Mouse (Mus musculus): ENCODE measurements at regions not wholly inside any gene's neighbourhood (a gene's known extent, or its start where the extent isn't known, plus 50 kb on each side); places are given as distances from the start of the nearest gene placed in this dataset.

GRCm38 (mm10) chr10:25039926-25040325 is 112.6 kb upstream of the Arg1 start:
- POLR2A ChIA-PET, result no interaction called here
- CTCF ChIA-PET, result no interaction called here

- ChIA-PET POLR2A (no interaction called here), CTCF (no interaction called here)
Measured at GRCm38 (mm10) chr10:25036928-25037327, 109.6 kb upstream of the Arg1 start.

- ChIA-PET CTCF (no interaction called here), POLR2A (no interaction called here)
Measured at GRCm38 (mm10) chr10:25035363-25035762, 108.1 kb upstream of the Arg1 start.

GRCm38 (mm10) chr10:25032625-25033024 is 105.3 kb upstream of the Arg1 start:
- ChIA-PET POLR2A (no interaction called here), CTCF (no interaction called here)

- ChIA-PET CTCF (interaction anchor here in 1 of 4 experiments (0.6 kb wide), 1 partner anchor 180 kb away, joined by 3 read pairs; no protein-coding TSS in a partner anchor), POLR2A (interaction anchor here in 1 of 4 experiments (0.9 kb wide), 1 partner anchor 82 kb away, joined by 3 read pairs; no protein-coding TSS in a partner anchor)
Measured at GRCm38 (mm10) chr10:25029387-25029915, 102.2 kb upstream of the Arg1 start.

GRCm38 (mm10) chr10:25023601-25024157 is 96.4 kb upstream of the Arg1 start:
- ChIA-PET CTCF (no interaction called here), POLR2A (no interaction called here)

- ChIA-PET POLR2A (no interaction called here), CTCF (no interaction called here)
Measured at GRCm38 (mm10) chr10:25023044-25023540, 95.8 kb upstream of the Arg1 start.

GRCm38 (mm10) chr10:25018946-25019345 is 91.7 kb upstream of the Arg1 start:
- POLR2A ChIA-PET, result no interaction called here

GRCm38 (mm10) chr10:25017843-25018242 is 90.6 kb upstream of the Arg1 start:
- POLR2A ChIA-PET, result no interaction called here
- CTCF ChIA-PET, result no interaction called here

More at GRCm38 (mm10) chr10:25018946-25019345, 91.7 kb upstream of the Arg1 start:
- CTCF ChIA-PET, result no interaction called here

- ChIA-PET CTCF (no interaction called here), POLR2A (no interaction called here)
Measured at GRCm38 (mm10) chr10:25016110-25016509, 88.8 kb upstream of the Arg1 start.

GRCm38 (mm10) chr10:25012129-25012528 is 84.8 kb upstream of the Arg1 start:
- ChIA-PET CTCF (no interaction called here), POLR2A (no interaction called here)

GRCm38 (mm10) chr10:25001299-25001698 is 74.0 kb upstream of the Arg1 start:
- ChIA-PET CTCF (no interaction called here), POLR2A (interaction anchor here in 1 of 4 experiments (0.8 kb wide), 1 partner anchor 16 kb away, joined by 3 read pairs; no protein-coding TSS in a partner anchor)

- ChIA-PET CTCF (interaction anchor here in 1 of 4 experiments (0.6 kb wide), 2 partner anchors 883 to 1912 kb away, joined by 3 to 7 read pairs; no protein-coding TSS in a partner anchor), POLR2A (interaction anchor here in 1 of 4 experiments (0.5 to 0.6 kb wide), 3 partner anchors 23 to 277 kb away, joined by 3 to 5 read pairs (median 3); no protein-coding TSS in a partner anchor)
Measured at GRCm38 (mm10) chr10:25000231-25001222, 73.2 kb upstream of the Arg1 start.

- CTCF ChIA-PET, result interaction anchor here in 1 of 4 experiments (0.6 kb wide), 1 partner anchor 884 kb away, joined by 3 read pairs; no protein-coding TSS in a partner anchor
- POLR2A ChIA-PET, result no interaction called here
Measured at GRCm38 (mm10) chr10:24999807-25000206, 72.5 kb upstream of the Arg1 start.

- ChIA-PET POLR2A (no interaction called here), CTCF (no interaction called here)
Measured at GRCm38 (mm10) chr10:24997661-24998060, 70.4 kb upstream of the Arg1 start.

- ChIA-PET POLR2A (no interaction called here), CTCF (no interaction called here)
Measured at GRCm38 (mm10) chr10:24995751-24996150, 68.5 kb upstream of the Arg1 start.

GRCm38 (mm10) chr10:24989965-24990653 is 62.8 kb upstream of the Arg1 start:
- ChIA-PET POLR2A (no interaction called here), CTCF (no interaction called here)

- CTCF ChIA-PET, result no interaction called here
Measured at GRCm38 (mm10) chr10:24984801-24985200, 57.5 kb upstream of the Arg1 start.

GRCm38 (mm10) chr10:24981763-24982162 is 54.5 kb upstream of the Arg1 start:
- CTCF ChIA-PET, result no interaction called here
- POLR2A ChIA-PET, result interaction anchor here in 1 of 4 experiments (1.0 kb wide), 1 partner anchor 11 kb away, joined by 4 read pairs; no protein-coding TSS in a partner anchor

More at GRCm38 (mm10) chr10:24984801-24985200, 57.5 kb upstream of the Arg1 start:
- POLR2A ChIA-PET, result no interaction called here

All from embryonic stem cell, embryonic (primary cell).